Mouse (Mus musculus): ENCODE measurements around the gene Fcho2.

Fcho2 gene

DNA sequence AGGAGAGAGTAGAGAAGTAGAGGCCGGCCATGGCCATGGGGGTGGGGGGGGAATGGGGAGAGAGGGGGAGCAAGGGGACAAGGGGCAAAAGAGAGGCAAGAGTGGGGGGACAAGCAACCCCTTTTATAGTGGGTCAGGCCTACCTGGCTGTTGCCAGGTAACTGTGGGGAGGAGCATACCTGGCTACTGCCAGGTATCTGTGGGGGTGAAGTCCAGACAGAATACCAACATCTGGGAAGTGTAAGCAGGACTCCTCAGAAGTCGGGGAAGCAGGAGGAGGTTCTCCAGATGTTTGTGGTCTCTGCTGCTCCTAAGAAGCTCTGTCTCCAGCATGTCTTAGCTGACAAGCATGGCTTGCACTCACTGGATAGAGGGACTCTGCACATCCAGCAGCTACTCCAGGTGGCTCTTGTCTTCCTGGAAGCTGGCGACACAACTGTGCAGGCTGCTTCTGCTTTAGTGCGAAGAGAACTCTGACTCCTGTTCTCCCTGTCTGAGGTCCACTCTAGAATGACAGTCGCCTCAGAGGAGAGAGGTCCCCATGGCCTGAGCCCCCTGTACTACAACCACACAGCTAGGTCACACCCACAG is 134.7 kb downstream of the Fcho2 start:
- no peak for ATAC-seq (ENCODE audit: low TSS enrichment)

DNA sequence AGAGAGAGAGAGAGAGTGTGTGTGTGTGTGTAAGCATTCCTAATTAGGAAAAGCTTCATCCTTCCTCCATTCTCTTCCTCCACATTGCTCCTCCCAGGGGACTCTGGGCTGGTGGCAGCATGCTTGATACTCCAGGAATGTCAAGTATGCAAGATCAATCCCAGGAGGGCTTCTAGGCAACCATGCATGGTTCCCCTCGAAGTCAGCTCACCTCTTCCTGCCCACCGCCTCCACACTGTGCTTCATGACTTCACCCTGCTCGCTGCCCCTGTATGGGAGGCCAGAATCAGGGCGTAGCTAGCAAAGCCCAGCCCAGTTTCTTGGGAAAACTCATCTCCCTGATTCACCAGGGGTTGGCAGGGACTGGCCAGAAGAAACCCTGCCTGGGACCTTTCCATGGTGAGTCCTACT is 135.6 kb downstream of the Fcho2 start:
- ATAC-seq (ENCODE audit: low TSS enrichment), result no peak

DNA sequence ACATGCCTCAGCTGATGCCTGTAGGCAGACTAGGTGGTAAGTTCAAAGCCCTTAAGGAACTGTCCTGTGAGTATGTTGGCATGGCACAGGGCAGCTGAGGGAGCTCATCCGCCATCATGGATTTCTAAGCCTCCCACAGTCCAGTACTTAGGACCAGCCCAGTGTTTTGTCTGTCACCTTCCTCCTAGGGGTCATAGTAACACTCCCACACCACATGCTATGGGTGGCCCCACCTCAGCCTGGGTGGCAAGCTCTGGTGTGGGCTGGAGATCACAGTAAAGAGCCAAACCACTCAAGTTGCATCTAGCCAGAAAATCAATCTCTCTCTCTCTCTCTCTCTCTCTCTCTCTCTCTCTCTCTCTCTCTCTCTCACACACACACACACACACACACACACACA is 136.0 kb downstream of the Fcho2 start:
- no peak for ATAC-seq (ENCODE audit: low TSS enrichment)

DNA sequence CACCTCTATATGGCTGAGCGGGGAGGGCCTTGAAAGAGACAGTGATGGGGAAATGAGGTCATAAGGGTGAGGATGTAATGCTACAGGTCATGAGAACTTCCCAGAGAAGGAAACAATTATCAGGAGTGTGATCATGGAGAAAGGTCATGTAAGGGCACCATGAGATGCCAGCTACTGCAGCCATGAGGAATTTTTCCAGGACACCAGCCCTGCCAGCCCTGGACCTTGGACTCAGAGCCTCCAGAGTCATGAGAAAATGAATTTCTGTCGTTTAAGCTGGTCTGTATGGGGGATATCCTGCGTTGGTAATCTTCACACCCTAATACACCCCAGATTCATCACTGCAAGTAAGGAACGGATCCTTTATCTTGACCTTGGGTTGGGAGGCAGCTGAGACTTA is 141.3 kb downstream of the Fcho2 start:
- no peak for ATAC-seq (ENCODE audit: low TSS enrichment)
